ENCODE assay signal across 46 mouse cellular contexts in the genomic region with DNA sequence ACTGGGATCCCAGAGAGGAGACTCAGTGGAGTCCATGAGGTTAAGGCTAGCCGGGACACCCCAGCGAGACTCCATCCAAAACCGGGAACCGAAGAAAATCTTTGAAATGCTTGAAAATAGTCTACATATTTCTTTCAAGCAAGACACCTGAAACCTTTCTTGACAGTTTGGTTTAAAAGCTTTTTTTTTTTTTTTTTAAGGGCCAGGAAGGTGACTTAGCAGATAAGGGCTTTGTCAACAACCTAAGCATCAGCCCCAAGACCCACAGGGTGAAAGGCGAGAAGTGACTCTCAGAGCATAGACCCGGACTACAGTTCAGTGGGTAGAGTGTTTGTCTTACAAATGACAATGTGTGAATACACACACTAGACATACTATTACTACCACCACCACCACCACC. TPM values are rescaled to one million over a fixed set of nuclear protein-coding genes. Genes with fewer than 3 reads are reported as not detected.
"Had no signal": no experiment of that assay in that cellular context is flagged by ENCODE, and none has a peak within 500 bp of the region (broad histone marks: within the 10 kb centered on the region; RNA-seq: fewer than 3 reads in every experiment).

No protein-coding gene starts in this region.

- H3K36me3 ChIP-seq: limb, embryonic 10.5 days; limb, embryonic 12.5 days; limb, embryonic 13.5 days; limb, embryonic 15.5 days; liver, embryonic 12.5 days; liver, embryonic 13.5 days; liver, embryonic 15.5 days; lung, embryonic 15.5 days; midbrain, embryonic 10.5 days; midbrain, embryonic 12.5 days; midbrain, embryonic 13.5 days; midbrain, embryonic 15.5 days; neural tube, embryonic 12.5 days had no signal

- ATAC-seq: liver, embryonic 12.5 days; liver, postnatal 0 days; lung, postnatal 0 days; midbrain, embryonic 13.5 days; midbrain, embryonic 15.5 days; midbrain, embryonic 16.5 days had no signal

- H3K4me1 ChIP-seq: limb, embryonic 12.5 days; limb, embryonic 13.5 days; limb, embryonic 15.5 days; lung, embryonic 15.5 days; midbrain, embryonic 12.5 days; midbrain, embryonic 13.5 days; midbrain, embryonic 15.5 days; neural tube, embryonic 12.5 days had no signal

- H3K27me3 ChIP-seq: limb, embryonic 12.5 days; limb, embryonic 13.5 days; limb, embryonic 15.5 days; liver, embryonic 13.5 days; liver, embryonic 15.5 days; lung, embryonic 15.5 days; midbrain, embryonic 12.5 days; midbrain, embryonic 13.5 days; midbrain, embryonic 15.5 days; neural tube, embryonic 12.5 days had no signal

- H3K9me3 ChIP-seq: limb, embryonic 10.5 days; limb, embryonic 12.5 days; limb, embryonic 13.5 days; limb, embryonic 15.5 days; liver, embryonic 12.5 days; liver, embryonic 13.5 days; liver, embryonic 15.5 days; lung, embryonic 15.5 days; megakaryocyte, embryonic 14.5 days; midbrain, embryonic 10.5 days; midbrain, embryonic 12.5 days; midbrain, embryonic 13.5 days; midbrain, embryonic 15.5 days; neural tube, embryonic 12.5 days had no signal

- DNase-seq: left cerebral cortex, postnatal 4 days; liver; liver, embryonic 13.5 days; liver, postnatal 0 days; lung, adult 18-20 months; lung, adult 2 months; lung, embryonic 14.5 days; lung, postnatal 10 days; lung, postnatal 14 days; lung, postnatal 36 days; lung, postnatal 4 days; midbrain, embryonic 14.5 days had no signal

- H3K27ac ChIP-seq: limb, embryonic 10.5 days; limb, embryonic 12.5 days; limb, embryonic 13.5 days; limb, embryonic 15.5 days; liver, embryonic 12.5 days; liver, embryonic 13.5 days; liver, embryonic 14.5 days; liver, embryonic 15.5 days; lung, embryonic 15.5 days; macrophage; midbrain, embryonic 10.5 days; midbrain, embryonic 12.5 days; midbrain, embryonic 13.5 days; midbrain, embryonic 15.5 days; neural tube, embryonic 12.5 days had no signal

- H3K9ac ChIP-seq: limb, embryonic 12.5 days; limb, embryonic 13.5 days; limb, embryonic 15.5 days; liver, embryonic 12.5 days; liver, embryonic 13.5 days; liver, embryonic 14.5 days; liver, embryonic 15.5 days; liver, postnatal 0 days; lung, embryonic 14.5 days; lung, embryonic 15.5 days; midbrain, embryonic 12.5 days; midbrain, embryonic 13.5 days; midbrain, embryonic 15.5 days; neural tube, embryonic 12.5 days had no signal

- H3K4me3 ChIP-seq: limb, embryonic 10.5 days; limb, embryonic 12.5 days; limb, embryonic 13.5 days; limb, embryonic 15.5 days; liver, embryonic 12.5 days; liver, embryonic 13.5 days; liver, embryonic 15.5 days; lung, embryonic 15.5 days; megakaryocyte, embryonic 14.5 days; midbrain, embryonic 10.5 days; midbrain, embryonic 12.5 days; midbrain, embryonic 13.5 days; midbrain, embryonic 15.5 days; myocyte; neural tube, embryonic 12.5 days had no signal

RNA-seq across cellular contexts. Expression of a gene that starts 11.3 kb away (rescaled TPM):
- total RNA-seq: left cerebral cortex, postnatal 10 days; left cerebral cortex, postnatal 14 days; left cerebral cortex, postnatal 25 days; left cerebral cortex, postnatal 36 days; left cerebral cortex, postnatal 4 days; liver, adult 2 months; megakaryocyte progenitor cell, adult 5-6 weeks; megakaryocyte, adult 5-6 weeks; midbrain, postnatal 0 days had no signal
- polyA plus RNA-seq: limb, embryonic 10.5 days; limb, embryonic 11.5 days; limb, embryonic 12.5 days; limb, embryonic 15.5 days; liver, adult 2 months; liver, embryonic 11.5 days; liver, embryonic 12.5 days; liver, embryonic 16.5 days; liver, postnatal 0 days; lung, adult 2 months; lung, embryonic 14.5 days; lung, embryonic 15.5 days; lung, embryonic 16.5 days; lung, postnatal 0 days; macrophage; midbrain, embryonic 10.5 days; midbrain, embryonic 11.5 days; midbrain, embryonic 12.5 days; midbrain, embryonic 13.5 days; midbrain, embryonic 14.5 days; midbrain, embryonic 15.5 days; midbrain, embryonic 16.5 days; midbrain, postnatal 0 days; myocyte; neural tube, embryonic 11.5 days; neural tube, embryonic 12.5 days had no signal

RNA-seq across cellular contexts. Expression of a gene that starts 58.2 kb away (rescaled TPM):
- total RNA-seq: liver, adult 2 months; megakaryocyte progenitor cell, adult 5-6 weeks; megakaryocyte, adult 5-6 weeks; megakaryocyte-erythroid progenitor cell, adult 5-6 weeks; monocyte, adult 5-6 weeks had no signal
- polyA plus RNA-seq: liver, adult 2 months; liver, embryonic 16.5 days; liver, postnatal 0 days; macrophage had no signal
